Mouse (Mus musculus) MEL (cell line): ENCODE data around the gene Sorbs1.

ENCODE experiments used
- BHLHE40 ChIP-seq: IDR thresholded peaks from 2 replicates; pipeline ENCODE4 v1.6.1; 2012; ENCODE audit warnings: low read depth, mild to moderate bottlenecking, inconsistent platforms, low read length, improper control_type of control experiment, borderline replicate concordance
- CHD2 ChIP-seq: IDR thresholded peaks from 2 replicates; pipeline ENCODE4 v1.6.1; 2011; ENCODE audit warnings: low read length, improper control_type of control experiment
- CTCF ChIP-seq, 3 experiments: IDR thresholded peaks in 2 of 3; conservative IDR thresholded peaks in 1 of 3; 2 replicates each; pipeline ENCODE4 v1.5.1; 2011 to 2012; ENCODE audit warnings: low read length in 3 of 3, low read depth in 2 of 3, mild to moderate bottlenecking in 2 of 3, improper control_type of control experiment in 1 of 3, inconsistent platforms in 1 of 3, mixed read lengths in 1 of 3, moderate library complexity in 1 of 3; ENCODE audit not compliant: control insufficient read depth in 1 of 3, insufficient read depth in 1 of 3, poor library complexity in 1 of 3, severe bottlenecking in 1 of 3
- MXI1 ChIP-seq: IDR thresholded peaks from 2 replicates; pipeline ENCODE4 v1.6.1; 2011; ENCODE audit warnings: mild to moderate bottlenecking, low read depth, low read length, improper control_type of control experiment
- MYC ChIP-seq: IDR thresholded peaks from 2 replicates; pipeline ENCODE4 v1.6.1; 2011; ENCODE audit warnings: low read depth, mild to moderate bottlenecking, low read length, improper control_type of control experiment, moderate library complexity
- POLR2A ChIP-seq, 2 experiments: IDR thresholded peaks; 2 replicates each; pipeline ENCODE4 v1.6.1; 2011 to 2012; ENCODE audit warnings: low read length in 2 of 2, mild to moderate bottlenecking in 2 of 2, control low read depth in 1 of 2, improper control_type of control experiment in 1 of 2, low read depth in 1 of 2, moderate library complexity in 1 of 2; ENCODE audit not compliant: control insufficient read depth in 1 of 2, insufficient read depth in 1 of 2, poor library complexity in 1 of 2
- POLR2AphosphoS5 ChIP-seq: IDR thresholded peaks from 2 replicates; pipeline ENCODE4 v1.6.1; 2012; ENCODE audit warnings: low read depth, borderline replicate concordance, mild to moderate bottlenecking, inconsistent platforms, low read length, moderate library complexity, mixed read lengths
- SIN3A ChIP-seq: IDR thresholded peaks from 2 replicates; pipeline ENCODE4 v1.6.1; 2012; ENCODE audit warnings: low read length, improper control_type of control experiment, inconsistent platforms
- SMC3 ChIP-seq: IDR thresholded peaks from 2 replicates; pipeline ENCODE4 v1.6.1; 2011; ENCODE audit warnings: low read depth, low read length, improper control_type of control experiment
- USF1 ChIP-seq: IDR thresholded peaks from 2 replicates; pipeline ENCODE4 v1.6.1; 2014; ENCODE audit warnings: low read depth, mild to moderate bottlenecking, inconsistent platforms, low read length, improper control_type of control experiment, moderate library complexity
- ZMIZ1 ChIP-seq: IDR thresholded peaks from 2 replicates; pipeline ENCODE4 v1.6.1; 2012; ENCODE audit warnings: low read depth, mild to moderate bottlenecking, inconsistent platforms, low read length, improper control_type of control experiment, moderate library complexity
- ZNF384 ChIP-seq: IDR thresholded peaks from 2 replicates; pipeline ENCODE4 v1.6.1; 2012; ENCODE audit warnings: low read depth, mild to moderate bottlenecking, inconsistent platforms, low read length, improper control_type of control experiment

- no peak for TF ChIP-seq CHD2
- no peak for TF ChIP-seq MXI1
- TF ChIP-seq USF1, result no peak
- no peak for TF ChIP-seq POLR2A (IDR thresholded peaks at IDR 0.05; ENCODE audit: control insufficient read depth in 1 of 2, insufficient read depth in 1 of 2, low read depth in 1 of 2, low read length in 2 of 2, poor library complexity in 1 of 2)
- no peak for TF ChIP-seq CTCF (IDR thresholded peaks at IDR 0.05 in 2 of 3, conservative IDR thresholded peaks at IDR 0.05 in 1 of 3; ENCODE audit: control insufficient read depth in 1 of 3, insufficient read depth in 1 of 3, low read depth in 2 of 3, low read length in 3 of 3, poor library complexity in 1 of 3, severe bottlenecking in 1 of 3)
- TF ChIP-seq ZNF384, result no peak
- no peak for TF ChIP-seq SMC3
- TF ChIP-seq POLR2AphosphoS5, result no peak
- TF ChIP-seq MYC, result no peak
- no peak for TF ChIP-seq SIN3A
- TF ChIP-seq BHLHE40, result no peak
- TF ChIP-seq ZMIZ1, result no peak
These were observed 151.2 kb downstream of the Sorbs1 start for GRCm38 (mm10) chr19:40362203-40362865.
